Mouse (Mus musculus) heart, postnatal 0 days (tissue): ENCODE measurements at regions not wholly inside any gene's neighbourhood (a gene's known extent, or its start where the extent isn't known, plus 50 kb on each side); places are given as distances from the start of the nearest gene placed in this dataset.

Experiments
- ATAC-seq: fragments of 200-750 bp; cut with Nextera tagmentation; 2 replicates; pipeline ENCODE4 v1.8.0; 2017; ENCODE audit warnings: low read depth, moderate number of reproducible peaks, moderate library complexity; ENCODE audit not compliant: insufficient read depth
- DNase-seq: peaks from one replicate; pipeline ENCODE4 v3.0.0-alpha.2; 2016; ENCODE audit warnings: low spot score
- H3K27ac ChIP-seq: fragments of 300-500 bp; sonication (generic); 2 replicates; pipeline ENCODE4 v1.5.1; 2014; ENCODE audit warnings: low read depth, mild to moderate bottlenecking
- H3K27me3 ChIP-seq: fragments of 300-500 bp; sonication (generic); 2 replicates; pipeline ENCODE4 v1.6.1; 2014; ENCODE audit warnings: low read length, mixed read lengths; ENCODE audit not compliant: control insufficient read depth, insufficient read depth
- H3K36me3 ChIP-seq: fragments of 300-500 bp; sonication (generic); replicated peaks from 2 replicates; pipeline ENCODE4 v1.6.1; 2014; ENCODE audit warnings: low read length, mixed read lengths; ENCODE audit not compliant: control insufficient read depth, insufficient read depth
- H3K4me1 ChIP-seq: fragments of 300-500 bp; sonication (generic); 2 replicates; pipeline ENCODE4 v1.6.1; 2014; ENCODE audit warnings: antibody characterized with exemption; ENCODE audit not compliant: control insufficient read depth, insufficient read depth
- H3K4me2 ChIP-seq: fragments of 300-500 bp; sonication (generic); 2 replicates; pipeline ENCODE4 v1.6.1; 2014; ENCODE audit warnings: low read depth, mild to moderate bottlenecking, low read length, moderate library complexity
- H3K4me3 ChIP-seq: fragments of 300-500 bp; sonication (generic); 2 replicates; pipeline ENCODE4 v1.5.1; 2014; ENCODE audit warnings: low read depth, low read length
- H3K9ac ChIP-seq: fragments of 300-500 bp; sonication (generic); replicated peaks from 2 replicates; pipeline ENCODE4 v1.6.1; 2014; ENCODE audit warnings: low read depth, low read length, mixed read lengths
- H3K9me3 ChIP-seq: fragments of 300-500 bp; sonication (generic); replicated peaks from 2 replicates; pipeline ENCODE4 v1.6.1; 2016; ENCODE audit warnings: low read length; ENCODE audit not compliant: control insufficient read depth
- CTCF ChIP-seq: IDR thresholded peaks from 2 replicates; pipeline ENCODE4 v1.5.1; 2016; ENCODE audit warnings: antibody characterized with exemption, control low read depth, low read depth
- EP300 ChIP-seq: IDR thresholded peaks from 2 replicates; pipeline ENCODE4 v1.6.1; 2016; ENCODE audit warnings: antibody characterized with exemption, low read depth
- WGBS: fragments of 180-500 bp; shearing (Covaris S2); extraction: QIAGEN DNeasy Blood & Tissue Kit; methylation state at CpG from one replicate; pipeline ENCODE4 v1.1.7; 2014; 5-methylcytosine and 5-hydroxymethylcytosine counted together

DNA sequence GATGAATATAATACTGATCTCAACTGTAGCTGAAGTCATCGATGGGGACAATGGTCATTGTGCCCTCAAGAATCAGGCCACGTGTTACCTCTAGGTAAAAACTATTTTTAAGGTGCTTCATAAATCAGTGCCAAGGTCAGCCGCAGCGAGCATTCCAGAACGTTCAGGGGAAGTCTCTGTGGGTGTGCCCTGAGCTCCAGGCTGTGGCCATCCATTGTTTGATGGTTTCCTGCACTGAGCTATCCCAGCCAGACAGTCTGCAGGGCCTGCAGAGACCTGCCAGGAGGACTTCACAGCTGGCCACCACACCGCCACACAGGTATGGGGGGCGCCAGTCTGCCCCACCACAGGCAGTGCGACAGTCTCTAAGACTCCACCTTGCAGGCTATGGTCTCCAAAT is 62.5 kb upstream of the Zfp637 start:
- no peaks in the 10 kb centered on the region for H3K9me3 ChIP-seq
- TF ChIP-seq EP300 (no peak), CTCF (no peak)
- no peaks in the 10 kb centered on the region for H3K36me3 ChIP-seq
- ATAC-seq (peak; percentile 82), DNase-seq (no peak)
- H3K4me1 ChIP-seq, result 0 out of 2 replicates have a peak, but pooled peaks cover 6% of the 10 kb centered on the region
- no peak overlapping the region for H3K9ac ChIP-seq
- peak overlapping the region; percentile 60 for H3K27ac ChIP-seq
- no peaks in the 10 kb centered on the region; the same call in 1 of the 2 replicates for H3K27me3 ChIP-seq
- WGBS, result 50% methylated on average over 8 of the region's 8 CpGs
- H3K4me2 ChIP-seq, result no peak overlapping the region
- no peak overlapping the region for H3K4me3 ChIP-seq

DNA sequence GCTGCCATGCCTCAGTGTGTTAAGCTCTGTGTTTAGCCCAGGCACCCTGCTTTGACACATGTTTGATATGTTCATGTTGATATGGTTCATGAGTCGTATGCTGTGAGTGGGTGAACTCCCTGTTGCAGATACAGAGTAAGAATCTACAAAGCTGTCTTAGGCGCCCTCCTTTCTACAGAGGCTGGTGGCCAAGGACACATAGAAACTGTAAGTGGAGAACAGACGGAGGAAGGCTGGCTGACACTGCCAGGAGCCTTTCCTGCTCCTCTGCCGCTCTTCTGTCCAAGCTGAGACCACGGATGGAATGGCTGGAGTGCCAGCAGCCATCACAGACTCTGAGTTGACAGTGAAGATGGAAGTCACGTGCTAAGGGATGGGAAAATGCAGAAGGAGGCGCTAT is 62.0 kb upstream of the Zfp637 start:
- 0 out of 2 replicates have a peak, but pooled peaks cover 6% of the 10 kb centered on the region for H3K4me1 ChIP-seq
- no peaks in the 10 kb centered on the region for H3K36me3 ChIP-seq
- TF ChIP-seq EP300 (no peak), CTCF (no peak)
- WGBS, result 66% methylated on average over 7 of the region's 7 CpGs
- no peak overlapping the region for H3K9ac ChIP-seq
- no peak overlapping the region for H3K4me2 ChIP-seq
- DNase-seq (no peak), ATAC-seq (no peak)
- H3K27ac ChIP-seq, result peak overlapping the region; percentile 60
- no peaks in the 10 kb centered on the region; the same call in 1 of the 2 replicates for H3K27me3 ChIP-seq
- H3K4me3 ChIP-seq, result no peak overlapping the region
- H3K9me3 ChIP-seq, result no peaks in the 10 kb centered on the region

DNA sequence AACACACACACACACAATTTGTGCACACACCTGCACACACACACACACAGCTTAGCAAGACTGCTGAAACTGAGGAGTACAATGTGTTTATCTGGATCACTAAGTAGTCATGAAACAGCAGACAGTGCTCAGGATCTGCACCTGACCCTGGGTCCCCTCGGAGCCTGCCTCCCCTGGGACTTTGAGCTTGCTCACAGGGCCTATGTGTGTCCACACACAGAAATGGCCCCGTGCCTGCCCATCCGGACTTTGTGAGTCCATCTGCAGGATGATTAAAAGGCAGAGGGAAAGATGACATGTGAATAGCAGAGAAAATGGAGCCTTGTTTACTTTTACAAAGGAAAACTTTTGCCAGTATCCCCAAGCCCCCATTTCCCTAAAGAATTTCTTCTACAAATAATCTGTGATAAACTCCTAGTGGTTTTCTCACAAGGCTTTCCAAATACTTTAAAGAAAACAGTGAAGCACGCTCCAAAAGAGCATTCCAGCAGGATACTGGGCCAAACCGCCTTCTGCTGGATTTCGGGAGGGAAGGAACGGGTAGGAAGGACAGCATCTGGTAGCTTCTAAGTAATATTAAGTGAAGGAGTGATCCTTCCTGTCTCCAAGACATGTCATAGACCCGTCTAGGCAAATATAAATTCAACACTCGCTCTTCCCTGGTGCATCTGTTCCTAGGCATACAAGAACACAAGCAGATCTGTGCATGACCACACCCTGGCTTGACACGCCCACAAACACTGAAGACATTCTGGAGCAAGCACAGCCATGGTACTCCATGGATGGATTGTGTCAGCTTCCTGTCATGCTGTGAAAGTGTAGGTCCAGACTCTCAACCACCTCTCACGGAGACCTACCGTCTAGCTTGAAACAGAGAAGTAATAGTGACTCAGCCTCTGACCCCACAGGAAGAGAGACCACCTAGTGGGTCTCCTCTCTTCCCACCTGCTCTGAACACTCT is 52.1 kb upstream of the Zfp637 start:
- no peak for ATAC-seq

DNA sequence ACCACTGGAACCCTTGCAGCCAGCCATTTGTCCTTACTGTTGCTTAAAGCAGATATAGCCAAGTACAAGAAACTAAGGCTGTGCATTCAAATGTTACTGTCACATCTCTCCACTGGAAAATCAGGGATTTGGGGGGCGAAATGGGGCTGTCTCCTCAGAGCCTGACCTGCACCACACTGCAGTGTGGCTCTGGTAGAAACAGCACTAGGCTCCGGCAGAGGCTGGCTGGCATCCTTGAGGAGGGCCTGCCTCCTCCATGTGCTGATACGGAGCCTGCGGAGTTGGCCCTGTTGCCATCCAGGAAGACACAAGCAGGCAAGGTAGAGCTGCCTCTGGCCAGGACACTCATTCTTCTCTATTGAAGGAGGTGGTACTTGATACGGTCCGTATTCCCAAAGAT is 50.4 kb upstream of the Zfp637 start:
- no peak overlapping the region for H3K27ac ChIP-seq
- ATAC-seq, result no peak
- 93% methylated on average over 6 of the region's 6 CpGs for WGBS

More for the DNA sequence above, 52.1 kb upstream of the Zfp637 start:
- Histone ChIP-seq H3K4me1 (no peaks in the 10 kb centered on the region), H3K27ac (no peak overlapping the region), H3K4me3 (no peak overlapping the region), H3K27me3 (0 out of 2 replicates have a peak, but pooled peaks cover 5% of the 10 kb centered on the region), H3K36me3 (no peaks in the 10 kb centered on the region), H3K9me3 (no peaks in the 10 kb centered on the region), H3K9ac (no peak overlapping the region), H3K4me2 (no peak overlapping the region)
- no peak for DNase-seq
- WGBS, result 68% methylated on average over 12 of the region's 12 CpGs
- TF ChIP-seq CTCF (no peak), EP300 (no peak)

More for the DNA sequence above, 50.4 kb upstream of the Zfp637 start:
- H3K27me3 ChIP-seq, result 0 out of 2 replicates have a peak, but pooled peaks cover 5% of the 10 kb centered on the region
- H3K4me3 ChIP-seq, result no peak overlapping the region
- DNase-seq, result no peak
- H3K9ac ChIP-seq, result no peak overlapping the region
- H3K36me3 ChIP-seq, result no peaks in the 10 kb centered on the region
- no peaks in the 10 kb centered on the region for H3K9me3 ChIP-seq
- no peaks in the 10 kb centered on the region for H3K4me1 ChIP-seq
- TF ChIP-seq EP300, result no peak
- no peak for TF ChIP-seq CTCF
- H3K4me2 ChIP-seq, result no peak overlapping the region
